Mouse (Mus musculus) effector memory CD4-positive, alpha-beta T cell, adult 5 months (primary cell): Measurements from ENCODE around the gene Tas2r102. TPM values are rescaled to one million over a fixed set of nuclear protein-coding genes. Genes with fewer than 3 reads are reported as not detected.

Source experiments
- polyA plus RNA-seq: library from polyadenylated mRNA; unstranded; fragments of 100-300 nt; shearing (Covaris generic); gene quantifications from one replicate; pipeline ENCODE4 v1.2.1, GENCODE M21; 2017

Tas2r102 gene
- not detected for polyA plus RNA-seq

DNA sequence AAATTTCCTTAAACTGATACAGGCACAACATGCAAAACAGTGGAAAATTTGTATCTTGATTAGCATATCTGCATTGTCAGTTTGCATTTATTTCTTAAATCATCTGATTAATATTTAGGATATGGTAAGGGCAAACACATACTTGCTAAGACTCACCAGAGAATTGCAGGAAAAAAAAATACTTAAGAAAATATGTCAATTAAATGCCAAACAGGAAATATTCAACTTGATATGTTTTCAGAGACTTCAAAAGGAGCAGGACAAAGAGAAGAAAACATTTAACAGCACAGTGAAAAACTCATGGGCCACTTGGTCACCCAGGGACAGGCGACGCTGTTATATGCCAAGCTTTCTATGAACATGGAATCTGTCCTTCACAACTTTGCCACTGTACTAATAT, at the start of gene Tas2r102:
Gene Tas2r102 (plus strand): TSS at position 301 of the 400 bp plus-strand sequence.

GRCm38 (mm10) chr6:132737935-132738334, 24.0 kb upstream of the Tas2r102 start, which contains the start of gene Tas2r115:
TSS of gene Tas2r115 (minus strand) at chr6:132738035.

GRCm38 (mm10) chr6:132754430-132754829, 7.5 kb upstream of the Tas2r102 start, which contains the start of gene Tas2r124:
TSS of gene Tas2r124 (plus strand) at chr6:132754730.

GRCm38 (mm10) chr6:132778062-132778461, 16.1 kb downstream of the Tas2r102 start, which contains the start of gene Tas2r136:
TSS of gene Tas2r136 (minus strand) at chr6:132778162.

GRCm38 (mm10) chr6:132802518-132802917, 40.6 kb downstream of the Tas2r102 start, which contains the start of gene Tas2r117:
TSS of gene Tas2r117 (plus strand) at chr6:132802818.

Other genes starting within 250 kb of the Tas2r102 start
- gene Prh1, start 192.3 kb upstream of the Tas2r102 start, polyA plus RNA-seq, result not detected
- gene Prp2, start 166.2 kb upstream of the Tas2r102 start, polyA plus RNA-seq, result not detected
- gene A630073D07Rik, start 110.6 kb upstream of the Tas2r102 start, polyA plus RNA-seq, result not detected
- gene Tas2r120, start 105.2 kb upstream of the Tas2r102 start, polyA plus RNA-seq, result not detected
- not detected for gene Tas2r121, start 61.1 kb upstream of the Tas2r102 start, polyA plus RNA-seq
- not detected for gene Tas2r122, start 50.2 kb upstream of the Tas2r102 start, polyA plus RNA-seq
- gene Tas2r115, start 24.1 kb upstream of the Tas2r102 start, polyA plus RNA-seq, result not detected
- not detected for gene Tas2r124, start 7.4 kb upstream of the Tas2r102 start, polyA plus RNA-seq
- not detected for gene Tas2r136, start 16.0 kb downstream of the Tas2r102 start, polyA plus RNA-seq
- not detected for gene Tas2r117, start 40.7 kb downstream of the Tas2r102 start, polyA plus RNA-seq
- gene Tas2r123, start 85.0 kb downstream of the Tas2r102 start, polyA plus RNA-seq, result not detected
- gene Tas2r116, start 93.3 kb downstream of the Tas2r102 start, polyA plus RNA-seq, result not detected
- not detected for gene Tas2r110, start 105.9 kb downstream of the Tas2r102 start, polyA plus RNA-seq
- not detected for gene Tas2r113, start 130.9 kb downstream of the Tas2r102 start, polyA plus RNA-seq
- not detected for gene Tas2r125, start 147.5 kb downstream of the Tas2r102 start, polyA plus RNA-seq
- gene Tas2r129, start 189.0 kb downstream of the Tas2r102 start, polyA plus RNA-seq, result not detected
- not detected for gene Tas2r131, start 195.8 kb downstream of the Tas2r102 start, polyA plus RNA-seq
- gene Tas2r109, start 218.8 kb downstream of the Tas2r102 start, polyA plus RNA-seq, result not detected